Mouse (Mus musculus) spleen, postnatal 4 days (tissue): ENCODE data around the gene Wwp2.

ENCODE experiments used
- DNase-seq, 2 experiments: peaks; one replicate each; pipeline ENCODE4 v3.0.0; 2022; ENCODE audit warnings: low spot score in 2 of 2

Gene Wwp2

GRCm38 (mm10) chr8:107560820-107561536 lies 124.8 kb downstream of the Wwp2 start:
- no peak for DNase-seq

- no peak for DNase-seq
These were observed 126.0 kb downstream of the Wwp2 start for GRCm38 (mm10) chr8:107562164-107562563.

- DNase-seq, result no peak
These were observed 134.9 kb downstream of the Wwp2 start for GRCm38 (mm10) chr8:107571046-107571445.

- no peak for DNase-seq
These were observed 135.4 kb downstream of the Wwp2 start for GRCm38 (mm10) chr8:107571486-107572135.

- DNase-seq, result peak; percentile 77 to 94
These were observed 136.3 kb downstream of the Wwp2 start for GRCm38 (mm10) chr8:107572497-107572896.

- DNase-seq, result no peak
These were observed 138.6 kb downstream of the Wwp2 start for GRCm38 (mm10) chr8:107574771-107575170.

- DNase-seq, result peak; percentile 81 to 90
These were observed 140.5 kb downstream of the Wwp2 start for GRCm38 (mm10) chr8:107576702-107577101.

GRCm38 (mm10) chr8:107577640-107578039 lies 141.5 kb downstream of the Wwp2 start:
- DNase-seq, result no peak

GRCm38 (mm10) chr8:107578132-107578531 lies 142.0 kb downstream of the Wwp2 start:
- DNase-seq, result no peak

- DNase-seq, result no peak
These were observed 142.4 kb downstream of the Wwp2 start for GRCm38 (mm10) chr8:107578541-107578940.

GRCm38 (mm10) chr8:107580879-107581278 lies 144.7 kb downstream of the Wwp2 start:
- DNase-seq, result no peak

- DNase-seq, result no peak
These were observed 145.4 kb downstream of the Wwp2 start for GRCm38 (mm10) chr8:107581536-107581935.

- DNase-seq, result no peak
These were observed 146.0 kb downstream of the Wwp2 start for GRCm38 (mm10) chr8:107582136-107582535.

- no peak for DNase-seq
These were observed 151.3 kb downstream of the Wwp2 start for GRCm38 (mm10) chr8:107587429-107587994.

- peak; percentile 92 to 96 for DNase-seq
These were observed 152.0 kb downstream of the Wwp2 start, which contains the start of gene Psmd7 for GRCm38 (mm10) chr8:107587995-107588780. Gene Psmd7 (minus strand): TSS chr8:107588464.

GRCm38 (mm10) chr8:107593967-107594729 lies 158.0 kb downstream of the Wwp2 start:
- no peak for DNase-seq

GRCm38 (mm10) chr8:107594817-107595216 lies 158.7 kb downstream of the Wwp2 start:
- DNase-seq, result no peak

GRCm38 (mm10) chr8:107597731-107598130 lies 161.6 kb downstream of the Wwp2 start:
- no peak for DNase-seq

- no peak for DNase-seq
These were observed 163.5 kb downstream of the Wwp2 start for GRCm38 (mm10) chr8:107599691-107600090.

- peak; percentile 47 to 76 for DNase-seq
These were observed 166.9 kb downstream of the Wwp2 start for GRCm38 (mm10) chr8:107603026-107603425.
